Comparison of ENCODE assay signal across 7 mouse cellular contexts in genomic region chr12:86680591-86681193, GRCm38 (mm10). TPM values are rescaled to one million over a fixed set of nuclear protein-coding genes. Genes with fewer than 3 reads are reported as not detected.
A peak's percentile ranks its signal among the peaks of the same experiment; 100 is the strongest.
DNase-seq lines count a peak whose midpoint lies in the region; ATAC-seq lines count a peak whose summit lies in the region.

No protein-coding gene starts in this region.

- DNase-seq in ovary, postnatal 14 days (ENCODE audit: low spot score) = no peak
- DNase-seq in layer of hippocampus, adult 8-10 months (ENCODE audit: low spot score in 2 of 2) = no peak

- peak overlapping the region; percentile 22 to 84 for H3K27ac ChIP-seq in heart, embryonic 14.5 days (replicated peaks in 1 of 2; ENCODE audit: control insufficient read depth in 1 of 2, insufficient read depth in 1 of 2, low read depth in 2 of 2, low read length in 2 of 2)
- no peak overlapping the region for H3K27ac ChIP-seq in liver, embryonic 15.5 days (replicated peaks)

- 9% methylated on average over 11 of the region's 11 CpGs for WGBS in heart, embryonic 14.5 days
- WGBS in liver, embryonic 15.5 days (ENCODE audit: insufficient replicate concordance) = 11% methylated on average over 11 of the region's 11 CpGs

- H3K4me3 ChIP-seq in megakaryocyte, embryonic 14.5 days (replicated peaks) = peak overlapping the region; percentile 96
- H3K4me3 ChIP-seq in heart, embryonic 14.5 days (ENCODE audit: control insufficient read depth in 1 of 2, insufficient read depth in 1 of 2, low read depth in 1 of 2, low read length in 2 of 2) = peak overlapping the region; percentile 62 to 81
- 0 out of 2 replicates have a peak overlapping the region, but pooled peaks have one; percentile 4 for H3K4me3 ChIP-seq in liver, embryonic 15.5 days (replicated peaks)

- ATAC-seq in megakaryocyte, adult 5-6 weeks (ENCODE audit: poor library complexity, severe bottlenecking) = no peak
- ATAC-seq in heart, embryonic 14.5 days (ENCODE audit: insufficient number of reproducible peaks, insufficient read depth, low FRiP score, low read depth) = no peak
- ATAC-seq in liver, embryonic 15.5 days (ENCODE audit: insufficient read depth) = no peak
- no peak for ATAC-seq in granulocyte monocyte progenitor cell, adult 5-6 weeks (replicated peaks; ENCODE audit: poor library complexity, severe bottlenecking)

- H3K27me3 ChIP-seq in megakaryocyte, embryonic 14.5 days (replicated peaks) = no peaks in the 10 kb centered on the region
- H3K27me3 ChIP-seq in heart, embryonic 14.5 days (ENCODE audit: control insufficient read depth, insufficient read depth, low read length) = no peaks in the 10 kb centered on the region
- peaks cover 45% of the 10 kb centered on the region for H3K27me3 ChIP-seq in liver, embryonic 15.5 days

- peak overlapping the region; percentile 99 for H3K4me2 ChIP-seq in heart, embryonic 14.5 days (ENCODE audit: low read length)
- peak overlapping the region; percentile 84 for H3K4me2 ChIP-seq in liver, embryonic 15.5 days

- no peaks in the 10 kb centered on the region for H3K9me3 ChIP-seq in megakaryocyte, embryonic 14.5 days
- H3K9me3 ChIP-seq in heart, embryonic 14.5 days (ENCODE audit: control insufficient read depth, low read length) = no peaks in the 10 kb centered on the region
- H3K9me3 ChIP-seq in liver, embryonic 15.5 days (replicated peaks) = no peaks in the 10 kb centered on the region

- H3K36me3 ChIP-seq in megakaryocyte, embryonic 14.5 days (replicated peaks; ENCODE audit: low read length) = peaks cover 36% of the 10 kb centered on the region
- H3K36me3 ChIP-seq in heart, embryonic 14.5 days (ENCODE audit: control insufficient read depth, insufficient read depth, low read length) = peaks cover 6% of the 10 kb centered on the region; the same call in 1 of the 2 replicates
- no peaks in the 10 kb centered on the region for H3K36me3 ChIP-seq in liver, embryonic 15.5 days (replicated peaks)

- peak overlapping the region; percentile 93 for H3K9ac ChIP-seq in heart, embryonic 14.5 days (ENCODE audit: low read length)
- H3K9ac ChIP-seq in liver, embryonic 15.5 days = no peak overlapping the region

- H3K4me1 ChIP-seq in megakaryocyte, embryonic 14.5 days = peaks cover 76% of the 10 kb centered on the region
- H3K4me1 ChIP-seq in heart, embryonic 14.5 days (ENCODE audit: control insufficient read depth in 2 of 2, insufficient read depth in 2 of 2, low read length in 2 of 2) = peaks cover 4 to 27% of the 10 kb centered on the region in 2 experiments; a peak in 3 of 4 replicates
- H3K4me1 ChIP-seq in liver, embryonic 15.5 days (replicated peaks) = peaks cover 18% of the 10 kb centered on the region

RNA-seq across cellular contexts. Expression of gene Vash1, which starts 2.2 kb away (rescaled TPM):
- 52.4 and 71.7 TPM in 2 replicates for polyA plus RNA-seq in megakaryocyte, embryonic 14.5 days (2012; ENCODE audit: insufficient read depth, low replicate concordance)
- total RNA-seq in megakaryocyte, adult 5-6 weeks (2015) = not detected in 2 replicates
- 0.16 TPM in 1 of 2 replicates, not detected in the other for total RNA-seq in megakaryocyte, adult 5-6 weeks (2017)
- polyA plus RNA-seq in heart, embryonic 14.5 days (2014; fragmentation: Nextera tagmentation; extraction: Ambion mirVana) = 10.7 and 11.0 TPM in 2 replicates
- 0.88 and 0.93 TPM in 2 replicates for polyA plus RNA-seq in liver, embryonic 15.5 days (2015; fragmentation: Nextera tagmentation; extraction: Ambion mirVana)
- 0.41 TPM in 1 of 2 replicates, not detected in the other for total RNA-seq in granulocyte monocyte progenitor cell, adult 5-6 weeks (2014; fragmentation: Nextera tagmentation)
- total RNA-seq in granulocyte monocyte progenitor cell, adult 5-6 weeks (2017) = 0.21 TPM in 1 of 2 replicates, not detected in the other
- total RNA-seq in layer of hippocampus, adult 8-10 months (2022) = 10 to 100 TPM; 32.8 to 42.2 (median 37.2) TPM

RNA-seq across cellular contexts. Expression of gene Angel1, which starts 45.6 kb away (rescaled TPM):
- polyA plus RNA-seq in megakaryocyte, embryonic 14.5 days (2012; ENCODE audit: insufficient read depth, low replicate concordance) = 1.2 and 3.2 TPM in 2 replicates
- total RNA-seq in megakaryocyte, adult 5-6 weeks (2015) = 0.22 and 1.1 TPM in 2 replicates
- 0.37 and 0.66 TPM in 2 replicates for total RNA-seq in megakaryocyte, adult 5-6 weeks (2017)
- 8.4 and 9.6 TPM in 2 replicates for polyA plus RNA-seq in heart, embryonic 14.5 days (2014; fragmentation: Nextera tagmentation; extraction: Ambion mirVana)
- 1.0 and 1.2 TPM in 2 replicates for polyA plus RNA-seq in liver, embryonic 15.5 days (2015; fragmentation: Nextera tagmentation; extraction: Ambion mirVana)
- 7.2 and 9.7 TPM in 2 replicates for total RNA-seq in granulocyte monocyte progenitor cell, adult 5-6 weeks (2014; fragmentation: Nextera tagmentation)
- 0.62 and 2.8 TPM in 2 replicates for total RNA-seq in granulocyte monocyte progenitor cell, adult 5-6 weeks (2017)
- 1 to 10 TPM; 5.4 to 8.3 (median 7.1) TPM for total RNA-seq in layer of hippocampus, adult 8-10 months (2022)

RNA-seq across cellular contexts. Expression of gene Lrrc74a, which starts 53.5 kb away (rescaled TPM):
- polyA plus RNA-seq in megakaryocyte, embryonic 14.5 days (2012; ENCODE audit: insufficient read depth, low replicate concordance) = not detected in 2 replicates
- not detected in 2 replicates for total RNA-seq in megakaryocyte, adult 5-6 weeks (2015)
- not detected in 2 replicates for total RNA-seq in megakaryocyte, adult 5-6 weeks (2017)
- polyA plus RNA-seq in heart, embryonic 14.5 days (2014; fragmentation: Nextera tagmentation; extraction: Ambion mirVana) = not detected in 2 replicates
- not detected in 2 replicates for polyA plus RNA-seq in liver, embryonic 15.5 days (2015; fragmentation: Nextera tagmentation; extraction: Ambion mirVana)
- total RNA-seq in granulocyte monocyte progenitor cell, adult 5-6 weeks (2014; fragmentation: Nextera tagmentation) = not detected in 2 replicates
- not detected in 2 replicates for total RNA-seq in granulocyte monocyte progenitor cell, adult 5-6 weeks (2017)
- total RNA-seq in layer of hippocampus, adult 8-10 months (2022) = not detected

Comparison
In these comparisons a context has a peak if more than half of its experiments do, and no peak if none do; other contexts are left out.
1. H3K4me3 ChIP-seq: peak in every context shown above with its lines; median percentile 96 in megakaryocyte, embryonic 14.5 days; 72 in heart, embryonic 14.5 days; 4 in liver, embryonic 15.5 days.
2. RNA of gene Vash1, which starts 2.2 kb away (total RNA-seq): 32.8 to 42.2 TPM in layer of hippocampus, adult 8-10 months; 0.21 to 0.41 TPM in granulocyte monocyte progenitor cell, adult 5-6 weeks and 0.16 TPM in megakaryocyte, adult 5-6 weeks; every median in the first group is over 10 times any median in the second.